12 mouse cellular contexts compared by ENCODE assay signal in the genomic region with DNA sequence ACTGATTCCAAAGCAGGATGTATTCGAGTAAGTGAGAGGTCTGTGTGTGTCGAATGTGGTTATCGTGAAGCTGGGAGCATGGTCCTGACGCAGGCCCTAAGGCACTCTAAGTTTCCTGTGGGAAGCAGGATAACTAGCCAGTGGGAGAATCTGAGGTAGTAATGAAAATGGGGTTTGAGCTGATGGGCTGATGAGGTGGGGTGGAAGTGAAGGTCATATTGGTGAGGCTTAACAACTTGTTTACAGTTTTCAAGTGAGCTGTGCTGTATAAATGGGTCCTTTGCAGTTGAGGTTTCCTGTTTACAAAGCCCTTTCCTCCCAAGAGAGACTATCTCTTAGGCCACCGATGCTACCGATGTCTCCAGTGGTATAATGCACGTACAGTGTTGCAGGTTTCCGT. TPM values are rescaled to one million over a fixed set of nuclear protein-coding genes. Genes with fewer than 3 reads are reported as not detected.
"Had no signal": no experiment of that assay in that cellular context is flagged by ENCODE, and none has a peak within 500 bp of the region (broad histone marks: within the 10 kb centered on the region; RNA-seq: fewer than 3 reads in every experiment).

No protein-coding gene starts in this region.

- DNase-seq: kidney, adult 18-20 months; kidney, postnatal 14 days; lung, postnatal 10 days; midbrain, embryonic 14.5 days had no signal

- H3K4me1 ChIP-seq: liver, embryonic 15.5 days had no signal

- H3K27me3 ChIP-seq: kidney, embryonic 15.5 days; liver, embryonic 15.5 days; neural tube, embryonic 13.5 days had no signal

- H3K27ac ChIP-seq: kidney, embryonic 15.5 days; limb, embryonic 10.5 days; liver, embryonic 15.5 days; midbrain, embryonic 10.5 days; neural tube, embryonic 13.5 days had no signal

- H3K4me2 ChIP-seq: kidney, embryonic 15.5 days; liver, embryonic 11.5 days; liver, embryonic 15.5 days; lung, embryonic 14.5 days; neural tube, embryonic 13.5 days had no signal

- H3K9me3 ChIP-seq: kidney, embryonic 15.5 days; limb, embryonic 10.5 days; liver, embryonic 15.5 days; neural tube, embryonic 13.5 days had no signal

- H3K36me3 ChIP-seq: limb, embryonic 10.5 days; liver, embryonic 15.5 days; neural tube, embryonic 13.5 days had no signal

- H3K9ac ChIP-seq: kidney, embryonic 15.5 days; liver, embryonic 15.5 days; lung, embryonic 14.5 days; neural tube, embryonic 13.5 days had no signal

- H3K4me3 ChIP-seq: kidney, embryonic 15.5 days; limb, embryonic 10.5 days; liver, embryonic 15.5 days; midbrain, embryonic 10.5 days; neural tube, embryonic 13.5 days had no signal

RNA-seq across cellular contexts. Expression of a gene that starts 36.1 kb away (rescaled TPM):
- total RNA-seq: megakaryocyte progenitor cell, adult 5-6 weeks had no signal
